Mouse (Mus musculus) embryonic fibroblast, embryonic 13.5 days (primary cell): Measurements from ENCODE around the gene Cd68.

ENCODE experiments used
- CTCF ChIP-seq: IDR thresholded peaks from 2 replicates; pipeline ENCODE4 v1.5.1; 2011; ENCODE audit warnings: mild to moderate bottlenecking, control low read depth, low read length, moderate library complexity, borderline replicate concordance; ENCODE audit not compliant: insufficient read depth
- POLR2A ChIP-seq: IDR thresholded peaks from 2 replicates; pipeline ENCODE4 v1.6.1; 2011; ENCODE audit warnings: low read depth, mild to moderate bottlenecking, control low read depth, low read length, moderate library complexity

DNA sequence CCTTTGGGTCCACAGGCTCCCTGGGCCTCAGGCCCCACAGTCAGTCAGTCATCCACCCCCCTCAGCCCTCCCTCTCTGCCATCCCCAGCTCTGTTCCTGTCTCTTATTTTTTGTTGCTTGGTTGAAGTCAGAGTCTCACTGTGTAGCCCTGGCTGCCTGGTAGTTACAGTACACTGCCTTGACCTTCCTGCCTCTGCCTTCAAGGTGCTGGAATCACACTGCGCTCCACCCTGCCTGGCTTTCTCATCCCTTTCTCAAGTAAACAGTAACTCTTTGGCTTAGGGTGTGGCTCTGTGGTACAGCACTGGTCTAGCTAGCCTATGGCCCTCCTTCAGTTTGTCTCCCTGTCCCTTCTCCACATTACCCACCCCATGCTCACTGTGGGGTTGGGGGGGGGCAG is 23.9 kb upstream of the Cd68 start:
- TF ChIP-seq CTCF: no peak
- no peak for TF ChIP-seq POLR2A
